Mouse (Mus musculus) lung, adult 2 months (tissue): ENCODE measurements around the gene Faah. TPM values are rescaled to one million over a fixed set of nuclear protein-coding genes. Genes with fewer than 3 reads are reported as not detected.

Source experiments
- DNase-seq: peaks from one replicate; pipeline ENCODE4 v3.0.0; 2022
- H3K4me1 ChIP-seq: fragments of 200-500 bp; 2 replicates; pipeline ENCODE4 v1.6.1; 2011; ENCODE audit warnings: low read length; ENCODE audit not compliant: control insufficient read depth, insufficient read depth
- H3K4me3 ChIP-seq: fragments of 200-500 bp; replicated peaks from 2 replicates; pipeline ENCODE3; 2011; ENCODE audit warnings: low read depth, mild to moderate bottlenecking, control low read depth, low read length; ENCODE audit errors: extremely low read depth
- CTCF ChIP-seq: fragments of 200-500 bp; IDR thresholded peaks from 2 replicates; pipeline ENCODE4 v1.5.1; 2011; ENCODE audit warnings: mild to moderate bottlenecking, low read length, control low read depth; ENCODE audit not compliant: insufficient read depth
- POLR2A ChIP-seq: fragments of 200-500 bp; IDR thresholded peaks from 2 replicates; pipeline ENCODE4 v1.6.1; 2011; ENCODE audit warnings: low read depth, mild to moderate bottlenecking, control low read depth, low read length, borderline replicate concordance; ENCODE audit errors: extremely low read depth
- WGBS: fragments of 180-500 bp; shearing (Covaris S2); methylation state at CpG from one replicate; pipeline ENCODE4 v1.1.7; 2018; 5-methylcytosine and 5-hydroxymethylcytosine counted together
- polyA plus RNA-seq: library from polyadenylated mRNA; depleted of rRNA; stranded (reverse); fragments of >200 nt; gene quantifications from 2 replicates; pipeline ENCODE4 v1.2.3, GENCODE M21; 2012

Faah gene
- polyA plus RNA-seq, 1 experiment: 24.5 TPM

DNA sequence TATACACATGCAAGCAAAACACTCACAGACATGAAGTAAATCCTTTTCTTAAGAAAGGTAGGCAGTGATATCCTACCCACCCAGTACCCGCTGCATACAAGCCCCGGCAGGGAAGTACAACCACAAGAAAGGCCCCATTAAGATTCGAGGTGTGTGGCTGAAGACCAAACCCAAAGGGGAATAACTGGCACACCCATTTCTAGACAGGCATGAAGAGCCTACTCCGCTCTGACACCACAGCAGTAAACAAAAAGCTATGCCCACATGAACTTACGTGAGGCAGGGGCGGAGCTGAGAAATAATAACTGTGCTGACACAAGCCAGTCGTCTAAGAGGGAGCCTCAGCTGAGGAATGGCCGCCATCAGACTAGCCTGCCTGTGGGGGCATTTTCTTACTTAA, 7.5 kb downstream of the Faah start:
- no peak for DNase-seq
- 55% methylated on average over 8 of the region's 8 CpGs for WGBS
- TF ChIP-seq CTCF (no peak), POLR2A (no peak)
- Histone ChIP-seq H3K4me3 (no peak overlapping the region), H3K4me1 (no peaks in the 10 kb centered on the region)

GRCm38 (mm10) chr4:116001206-116001605, 16.5 kb downstream of the Faah start:
- Histone ChIP-seq H3K4me3 (no peak overlapping the region), H3K4me1 (no peaks in the 10 kb centered on the region)
- no peak for TF ChIP-seq CTCF
- no peak for TF ChIP-seq POLR2A
- no peak for DNase-seq
- 63% methylated on average over 4 of the region's 4 CpGs for WGBS

- DNase-seq: no peak
Observed at GRCm38 (mm10) chr4:116000671-116001070, 17.1 kb downstream of the Faah start.

GRCm38 (mm10) chr4:115996729-115997128, 21.0 kb downstream of the Faah start:
- 48% methylated on average over 4 of the region's 4 CpGs for WGBS
- DNase-seq: no peak
- no peak for TF ChIP-seq CTCF
- no peak for TF ChIP-seq POLR2A

More at GRCm38 (mm10) chr4:116000671-116001070, 17.1 kb downstream of the Faah start:
- H3K4me1 ChIP-seq: no peaks in the 10 kb centered on the region
- H3K4me3 ChIP-seq: no peak overlapping the region
- TF ChIP-seq POLR2A (no peak), CTCF (no peak)
- 55% methylated on average over 6 of the region's 6 CpGs for WGBS

DNA sequence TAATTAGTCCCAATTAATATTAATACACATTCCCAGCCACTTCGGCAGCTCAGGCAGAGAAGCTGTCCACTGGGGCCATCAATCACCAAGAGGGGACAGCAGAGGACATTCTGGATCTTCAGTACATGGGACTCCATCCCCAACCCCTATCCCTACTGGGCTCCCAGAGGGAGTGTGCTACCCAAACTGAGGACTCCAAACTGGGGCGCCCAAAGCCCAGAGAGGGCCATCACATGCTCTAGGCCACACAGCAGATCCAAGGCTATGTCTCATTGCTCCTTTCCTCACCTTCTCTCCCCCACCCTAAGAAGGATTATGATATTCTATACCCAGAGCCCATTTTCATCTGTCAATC, 22.4 kb downstream of the Faah start:
- no peak overlapping the region for H3K4me3 ChIP-seq
- WGBS: 73% methylated on average over 2 of the region's 2 CpGs
- TF ChIP-seq CTCF: no peak
- no peak for TF ChIP-seq POLR2A
- no peak for DNase-seq
- no peaks in the 10 kb centered on the region for H3K4me1 ChIP-seq

More at GRCm38 (mm10) chr4:115996729-115997128, 21.0 kb downstream of the Faah start:
- no peak overlapping the region for H3K4me3 ChIP-seq
- no peaks in the 10 kb centered on the region for H3K4me1 ChIP-seq

GRCm38 (mm10) chr4:115994662-115995375, 22.9 kb downstream of the Faah start:
- no peak for DNase-seq
- H3K4me1 ChIP-seq: no peaks in the 10 kb centered on the region
- 77% methylated on average over 16 of the region's 16 CpGs for WGBS
- no peak for TF ChIP-seq POLR2A
- no peak for TF ChIP-seq CTCF
- no peak overlapping the region for H3K4me3 ChIP-seq

DNA sequence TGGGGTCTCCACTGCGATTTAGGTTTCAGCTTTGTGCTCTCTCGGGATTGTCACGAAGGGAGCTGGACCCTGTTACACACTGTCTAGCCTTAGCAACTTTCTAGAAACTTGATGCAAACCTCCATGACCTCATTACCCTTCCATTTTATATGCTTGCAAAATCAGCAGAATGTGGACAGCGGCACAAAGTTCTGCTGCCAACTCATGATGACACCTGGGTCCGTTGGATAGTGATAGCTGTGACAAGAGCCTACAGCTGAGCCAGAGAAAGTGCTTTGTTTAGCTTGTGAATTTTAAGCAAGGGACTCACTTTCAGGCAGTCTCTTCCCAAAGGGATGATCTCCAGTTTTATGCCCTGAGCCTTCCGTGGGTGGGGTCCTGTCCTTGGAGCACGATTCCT, 28.3 kb downstream of the Faah start:
- Histone ChIP-seq H3K4me3 (no peak overlapping the region), H3K4me1 (no peaks in the 10 kb centered on the region)
- WGBS: 70% methylated on average over 7 of the region's 7 CpGs
- DNase-seq: no peak
- TF ChIP-seq CTCF (no peak), POLR2A (no peak)

DNA sequence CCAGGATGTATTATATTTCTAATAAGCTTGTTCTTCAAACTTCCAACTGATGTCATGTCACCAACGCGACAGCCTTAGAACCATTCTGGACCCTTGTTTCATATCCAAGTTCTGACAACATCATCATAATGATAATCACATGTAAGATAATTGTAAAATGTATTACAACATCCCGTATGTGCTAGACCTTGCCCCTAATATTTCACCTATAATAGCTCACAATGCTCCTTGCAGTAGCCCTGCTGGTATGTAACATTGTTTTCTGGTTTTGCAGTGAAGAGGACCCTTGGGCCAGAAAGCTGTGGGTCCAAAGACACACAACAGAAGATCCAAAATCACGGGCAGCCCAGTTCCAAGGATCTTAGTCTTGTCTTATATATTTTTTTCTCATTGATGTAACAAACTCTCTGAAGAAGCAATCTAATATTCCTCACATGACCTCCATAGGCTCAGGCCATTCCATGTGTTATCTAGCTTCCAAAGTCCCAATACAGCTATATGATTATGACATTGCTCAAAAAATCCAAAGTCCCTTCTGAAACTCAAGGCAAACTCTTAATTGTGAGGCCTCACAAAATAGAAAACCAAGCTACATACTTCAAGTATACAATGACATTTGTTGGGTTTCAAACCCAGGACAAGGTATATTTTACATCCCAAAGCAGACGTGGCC, 29.7 kb downstream of the Faah start:
- H3K4me1 ChIP-seq: no peaks in the 10 kb centered on the region
- no peak for DNase-seq
- TF ChIP-seq POLR2A (no peak), CTCF (no peak)
- WGBS: 70% methylated on average over 5 of the region's 5 CpGs
- no peak overlapping the region for H3K4me3 ChIP-seq

GRCm38 (mm10) chr4:115987436-115987835, 30.3 kb downstream of the Faah start:
- Histone ChIP-seq H3K4me1 (no peaks in the 10 kb centered on the region), H3K4me3 (no peak overlapping the region)
- 59% methylated on average over 1 of the region's 1 CpGs for WGBS
- DNase-seq: no peak
- TF ChIP-seq CTCF (no peak), POLR2A (no peak)

DNA sequence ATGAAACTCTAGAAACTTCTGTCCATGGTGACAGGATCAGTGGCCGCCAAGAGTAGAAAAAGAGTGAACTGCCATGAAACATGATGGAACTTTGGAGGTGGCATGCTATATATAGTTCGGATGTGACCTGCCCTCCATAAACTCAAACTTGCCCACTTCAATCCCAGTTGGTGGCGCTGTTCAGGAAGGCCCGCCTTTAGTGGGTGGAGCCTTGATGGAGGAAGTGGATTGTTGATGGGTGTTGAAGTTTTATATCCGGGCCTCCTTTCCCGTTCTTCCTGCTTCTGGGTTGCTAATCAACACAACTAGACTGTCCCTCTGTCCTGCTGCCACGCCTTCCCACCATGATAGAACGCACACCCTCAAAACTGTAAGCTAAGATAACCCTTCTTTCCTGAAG, 32.8 kb downstream of the Faah start:
- H3K4me3 ChIP-seq: no peak overlapping the region
- 0 out of 2 replicates have a peak, but pooled peaks cover 2% of the 10 kb centered on the region for H3K4me1 ChIP-seq
- DNase-seq: no peak
- TF ChIP-seq CTCF: no peak
- TF ChIP-seq POLR2A: no peak
- 29% methylated on average over 8 of the region's 8 CpGs for WGBS

DNA sequence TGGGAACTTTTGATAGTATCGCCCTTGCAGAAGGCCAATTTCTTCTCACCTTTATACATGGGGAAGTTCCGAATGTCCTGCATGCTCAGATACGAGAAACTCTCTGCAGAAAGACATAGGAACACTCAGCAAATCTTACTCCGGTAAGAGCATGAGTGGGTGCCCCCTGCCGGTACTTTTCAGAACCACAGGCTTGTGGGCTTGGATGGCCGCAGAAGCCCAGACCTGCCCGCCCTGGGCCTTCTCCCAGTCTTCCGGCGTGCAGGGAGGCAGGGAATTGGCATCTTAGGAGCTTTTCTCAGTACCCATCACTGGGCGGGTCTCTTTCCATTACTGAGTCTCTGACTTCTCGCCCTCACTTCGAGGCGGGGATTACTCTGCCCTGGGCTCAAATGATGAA, 33.6 kb downstream of the Faah start:
- 0 out of 2 replicates have a peak, but pooled peaks cover 2% of the 10 kb centered on the region for H3K4me1 ChIP-seq
- DNase-seq: peak; percentile 84
- TF ChIP-seq CTCF (peak; percentile 58), POLR2A (no peak)
- WGBS: 3% methylated on average over 13 of the region's 13 CpGs
- no peak overlapping the region for H3K4me3 ChIP-seq
